Mouse (Mus musculus): ENCODE measurements around the gene G6pc. TPM values are rescaled to one million over a fixed set of nuclear protein-coding genes. Genes with fewer than 3 reads are reported as not detected.
A peak's percentile ranks its signal among the peaks of the same experiment; 100 is the strongest.

Gene G6pc
- polyA plus RNA-seq, 1 experiment from 2014 or later = not detected

DNA sequence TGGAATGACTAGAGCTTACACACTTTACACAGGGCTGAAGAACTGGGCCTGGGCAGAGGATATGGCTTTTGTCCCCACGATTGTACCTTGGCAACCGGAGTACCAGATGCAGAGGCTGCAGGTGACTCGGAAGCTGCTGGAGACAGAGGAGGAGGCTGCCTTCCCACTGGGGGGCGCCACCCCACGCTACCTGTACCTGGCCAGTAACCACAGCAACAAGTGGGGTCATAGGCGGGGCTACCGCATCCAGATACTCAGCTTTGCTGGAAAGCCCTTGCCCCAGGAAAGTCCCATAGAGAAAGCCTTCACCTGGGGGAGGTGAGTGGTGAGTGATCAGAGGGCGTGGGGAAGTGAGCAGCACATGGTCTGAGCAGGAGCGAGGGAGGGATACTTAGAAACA is 31.7 kb upstream of the G6pc start:
- no peaks in the 10 kb centered on the region for H3K36me3 ChIP-seq (replicated peaks)
- WGBS = 84% methylated on average over 9 of the region's 9 CpGs
- H3K9me3 ChIP-seq = no peaks in the 10 kb centered on the region
- no peak for DNase-seq (ENCODE audit: low spot score)
- no peak overlapping the region for H3K4me3 ChIP-seq
- H3K4me1 ChIP-seq = peaks cover 43% of the 10 kb centered on the region
- 0 out of 2 replicates have a peak, but pooled peaks cover 3% of the 10 kb centered on the region for H3K27me3 ChIP-seq (replicated peaks; ENCODE audit: low read depth, poor library complexity, severe bottlenecking)
- no peak overlapping the region; the same call in 1 of the 2 replicates for H3K27ac ChIP-seq (replicated peaks)

DNA sequence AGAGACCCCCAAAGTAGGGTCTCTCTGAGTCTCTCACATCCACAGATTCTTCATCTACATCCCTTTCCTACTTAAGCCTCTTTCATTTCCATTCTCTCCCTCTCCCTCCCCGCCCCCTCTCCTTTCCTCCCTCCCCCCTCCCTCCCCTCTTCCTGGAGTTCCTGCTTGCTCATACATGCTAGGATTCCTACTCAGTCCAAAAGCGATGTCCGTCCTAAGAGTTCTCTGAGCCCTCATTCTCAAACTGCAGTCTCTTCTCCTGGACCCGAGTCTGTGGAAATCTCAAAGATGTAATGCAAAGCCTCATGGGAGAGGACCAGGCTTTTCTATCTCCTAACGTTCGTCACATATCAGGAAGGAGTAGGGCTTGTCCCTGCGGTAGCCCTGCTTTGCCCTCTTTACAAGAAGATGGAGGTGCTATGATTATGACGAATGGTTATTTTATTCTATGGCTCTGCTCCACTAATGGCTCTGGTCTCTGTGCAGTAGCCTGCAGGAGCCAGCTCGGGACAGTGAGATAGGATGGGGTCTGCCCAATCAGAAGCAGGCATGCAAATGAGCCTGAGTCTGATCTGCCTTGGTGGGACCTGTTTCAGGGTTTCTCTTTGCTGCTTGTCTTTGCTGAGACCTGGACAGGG is 29.1 kb upstream of the G6pc start:
- Histone ChIP-seq H3K27me3 (replicated peaks; ENCODE audit: low read depth, poor library complexity, severe bottlenecking) (0 out of 2 replicates have a peak, but pooled peaks cover 3% of the 10 kb centered on the region), H3K36me3 (replicated peaks) (no peaks in the 10 kb centered on the region), H3K4me3 (peak overlapping the region; percentile 55), H3K4me1 (peaks cover 40% of the 10 kb centered on the region), H3K27ac (replicated peaks) (peak overlapping the region; percentile 83), H3K9me3 (no peaks in the 10 kb centered on the region)
- DNase-seq (ENCODE audit: low spot score) = peak; percentile 75
- 3% methylated on average over 9 of the region's 9 CpGs for WGBS

DNA sequence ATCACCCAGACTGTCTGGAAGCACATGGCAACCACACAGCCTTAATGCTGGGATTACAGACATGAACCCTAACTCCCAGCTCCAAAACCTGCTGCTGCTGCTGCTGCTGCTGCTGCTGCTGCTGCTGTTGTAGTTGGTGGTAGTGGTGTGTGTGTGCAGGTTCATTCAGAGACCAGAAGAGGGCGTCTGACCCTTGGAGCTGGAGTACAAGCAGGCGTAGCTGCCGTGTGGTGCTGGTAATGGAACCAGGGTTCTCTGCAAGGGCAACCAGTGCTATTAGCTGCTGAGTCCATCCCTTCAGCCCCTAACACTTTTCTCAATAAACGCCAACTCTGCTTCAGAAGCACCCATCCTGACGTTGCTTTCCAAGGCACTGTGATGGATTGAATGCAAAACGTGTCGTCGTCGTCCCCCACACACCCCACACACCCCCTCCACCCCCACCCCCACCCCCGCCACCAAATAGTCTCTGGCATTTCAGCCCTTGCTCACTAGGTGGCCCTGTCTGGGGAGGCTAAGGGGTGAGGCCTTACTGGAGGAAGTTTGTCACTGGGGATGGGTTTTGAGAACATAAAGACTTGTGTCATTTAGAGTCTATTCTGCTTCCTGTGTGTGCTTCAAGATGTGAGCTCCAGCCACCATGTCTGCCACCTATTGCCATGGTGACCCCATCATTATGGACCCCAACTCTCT is 20.1 kb upstream of the G6pc start:
- H3K27me3 ChIP-seq (replicated peaks; ENCODE audit: low read depth, poor library complexity, severe bottlenecking) = no peaks in the 10 kb centered on the region
- peaks cover 12% of the 10 kb centered on the region for H3K4me1 ChIP-seq
- H3K9me3 ChIP-seq = peaks cover 4% of the 10 kb centered on the region; the same call in 1 of the 2 replicates
- WGBS = 81% methylated on average over 10 of the region's 10 CpGs
- no peak overlapping the region for H3K27ac ChIP-seq (replicated peaks)
- H3K36me3 ChIP-seq (replicated peaks) = no peaks in the 10 kb centered on the region
- DNase-seq (ENCODE audit: low spot score) = no peak
- no peak overlapping the region for H3K4me3 ChIP-seq

DNA sequence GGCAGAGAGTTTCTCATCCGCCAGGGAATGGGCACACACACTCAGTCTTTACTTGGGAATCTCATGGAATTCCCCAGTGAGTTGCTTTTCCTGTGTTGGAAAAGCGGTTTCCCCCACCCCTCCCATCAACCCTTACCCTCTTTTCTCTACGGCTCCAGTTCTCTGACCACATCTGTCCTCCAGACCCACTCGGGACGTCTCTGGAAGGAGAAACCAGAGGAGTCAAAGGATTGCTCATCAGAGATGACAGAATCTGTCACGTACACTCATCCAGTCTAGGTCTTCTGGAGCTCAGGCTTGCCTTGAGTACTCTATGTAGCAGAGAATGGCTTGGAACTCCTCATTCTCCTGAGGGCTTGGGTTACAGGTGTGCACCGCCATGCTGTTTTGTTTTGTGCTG is 18.6 kb upstream of the G6pc start:
- DNase-seq (ENCODE audit: low spot score) = no peak

DNA sequence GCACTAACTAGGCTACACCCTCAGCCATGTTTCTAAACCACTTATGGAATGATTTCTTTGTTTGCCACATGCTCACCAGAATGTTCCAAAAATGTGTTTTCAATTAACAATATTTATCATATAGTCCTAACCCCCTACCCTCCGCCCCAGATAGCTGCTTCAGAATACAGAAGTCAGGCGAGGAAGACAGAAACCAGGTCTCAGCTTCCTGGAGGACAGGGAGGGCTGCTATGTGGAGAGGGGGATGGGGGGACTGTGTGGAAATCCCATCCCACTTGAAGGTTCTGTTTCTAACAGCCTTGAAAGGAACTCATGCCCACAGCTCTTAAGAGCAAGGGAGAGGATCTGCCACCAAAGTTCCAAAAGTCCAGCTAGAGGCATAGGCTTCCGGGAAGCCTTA is 18.1 kb upstream of the G6pc start:
- Histone ChIP-seq H3K4me3 (no peak overlapping the region), H3K36me3 (replicated peaks) (no peaks in the 10 kb centered on the region), H3K27ac (replicated peaks) (no peak overlapping the region), H3K9me3 (peaks cover 4% of the 10 kb centered on the region; the same call in 1 of the 2 replicates), H3K27me3 (replicated peaks; ENCODE audit: low read depth, poor library complexity, severe bottlenecking) (no peaks in the 10 kb centered on the region), H3K4me1 (peaks cover 15% of the 10 kb centered on the region)
- no peak for DNase-seq (ENCODE audit: low spot score)
- WGBS = 81% methylated on average over 3 of the region's 3 CpGs

More for the DNA sequence above, 18.6 kb upstream of the G6pc start:
- H3K27ac ChIP-seq (replicated peaks) = no peak overlapping the region
- H3K4me1 ChIP-seq = peaks cover 15% of the 10 kb centered on the region
- H3K9me3 ChIP-seq = peaks cover 4% of the 10 kb centered on the region; the same call in 1 of the 2 replicates
- no peaks in the 10 kb centered on the region for H3K36me3 ChIP-seq (replicated peaks)
- no peak overlapping the region for H3K4me3 ChIP-seq
- 67% methylated on average over 7 of the region's 7 CpGs for WGBS
- H3K27me3 ChIP-seq (replicated peaks; ENCODE audit: low read depth, poor library complexity, severe bottlenecking) = no peaks in the 10 kb centered on the region

DNA sequence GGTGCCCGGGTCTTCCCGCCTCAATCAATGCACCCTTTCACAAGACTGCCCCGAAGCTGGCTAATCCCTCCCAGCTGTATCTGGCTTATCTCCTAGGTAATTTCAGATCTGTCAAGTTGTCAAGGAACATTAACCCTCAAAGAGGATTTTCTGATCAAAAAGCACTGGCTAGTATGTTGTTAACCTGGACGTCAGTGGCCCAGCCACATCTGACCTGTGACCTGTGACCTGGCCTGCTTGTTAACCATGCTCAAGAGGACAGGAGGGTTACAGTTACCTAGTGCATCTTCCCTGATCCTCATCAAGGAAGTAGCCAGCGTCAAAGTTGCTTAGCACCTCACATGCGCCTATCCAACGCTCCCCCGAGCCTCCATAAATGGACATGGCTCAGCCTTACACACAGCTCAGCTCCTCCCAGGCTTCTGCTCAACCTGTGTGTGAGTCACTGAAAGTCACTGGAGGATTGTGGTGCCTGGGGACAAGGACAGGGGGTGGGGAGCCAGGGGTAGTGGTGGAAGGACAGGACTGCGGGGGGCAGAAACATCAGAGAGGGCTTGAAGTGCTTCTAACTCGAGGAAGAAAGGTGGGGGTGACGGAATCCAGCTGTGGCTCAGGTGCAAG is 16.2 kb upstream of the G6pc start:
- Histone ChIP-seq H3K36me3 (replicated peaks) (no peaks in the 10 kb centered on the region), H3K4me1 (peaks cover 15% of the 10 kb centered on the region), H3K27ac (replicated peaks) (no peak overlapping the region), H3K27me3 (replicated peaks; ENCODE audit: low read depth, poor library complexity, severe bottlenecking) (no peaks in the 10 kb centered on the region), H3K9me3 (peaks cover 4% of the 10 kb centered on the region; the same call in 1 of the 2 replicates), H3K4me3 (no peak overlapping the region)
- no peak for DNase-seq (ENCODE audit: low spot score)
- 56% methylated on average over 11 of the region's 11 CpGs for WGBS

DNA sequence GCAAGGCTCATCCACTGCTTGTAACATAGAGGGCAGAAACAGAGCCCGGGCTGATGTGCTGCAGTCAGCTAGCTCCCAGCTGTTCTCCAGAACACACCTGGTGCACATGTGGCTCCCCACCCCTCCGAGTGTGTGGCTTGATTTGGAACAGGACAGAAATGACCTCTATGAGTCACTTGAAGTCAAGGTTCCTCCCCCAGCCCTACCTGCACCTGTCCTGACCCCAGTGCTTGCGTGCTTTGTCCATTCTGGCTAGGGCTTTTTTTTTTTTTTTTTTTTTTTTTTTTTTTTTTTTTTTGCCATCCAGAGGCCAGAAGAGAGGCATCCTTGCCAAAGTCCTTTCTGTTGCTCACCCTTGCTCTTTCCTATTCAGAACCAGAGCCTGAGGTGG is 15.6 kb upstream of the G6pc start:
- Histone ChIP-seq H3K9me3 (peaks cover 4% of the 10 kb centered on the region; the same call in 1 of the 2 replicates), H3K27me3 (replicated peaks; ENCODE audit: low read depth, poor library complexity, severe bottlenecking) (no peaks in the 10 kb centered on the region), H3K27ac (replicated peaks) (no peak overlapping the region), H3K4me3 (no peak overlapping the region), H3K36me3 (replicated peaks) (no peaks in the 10 kb centered on the region), H3K4me1 (peaks cover 15% of the 10 kb centered on the region)
- whole genome bisulfite sequencing = 65% methylated on average over 3 of the region's 3 CpGs
- peak; percentile 23 for DNase-seq (ENCODE audit: low spot score)

DNA sequence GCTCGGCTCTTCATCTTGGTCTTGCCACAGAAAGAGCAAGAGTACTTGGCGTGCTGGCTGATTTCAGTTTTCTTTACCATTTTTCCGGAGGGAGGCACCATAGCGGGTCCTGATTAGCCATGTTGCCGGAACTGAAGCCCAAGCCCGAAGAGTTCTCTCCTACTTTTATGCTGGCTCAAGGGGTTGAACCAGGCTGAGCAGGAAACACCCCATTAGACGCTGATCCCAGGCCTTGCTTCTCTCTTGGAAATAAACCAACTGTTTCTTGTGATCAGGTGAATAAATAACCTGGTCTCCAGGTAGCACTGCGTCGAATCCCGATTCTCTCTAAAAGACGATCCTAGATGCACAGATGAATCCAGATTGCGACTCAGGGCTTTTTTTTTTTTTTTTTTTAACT is 13.9 kb upstream of the G6pc start:
- H3K27ac ChIP-seq (replicated peaks) = no peak overlapping the region
- H3K36me3 ChIP-seq (replicated peaks) = no peaks in the 10 kb centered on the region
- no peaks in the 10 kb centered on the region for H3K27me3 ChIP-seq (replicated peaks; ENCODE audit: low read depth, poor library complexity, severe bottlenecking)
- peaks cover 4% of the 10 kb centered on the region; the same call in 1 of the 2 replicates for H3K9me3 ChIP-seq
- 91% methylated on average over 12 of the region's 12 CpGs for WGBS
- DNase-seq (ENCODE audit: low spot score) = no peak
- peaks cover 15% of the 10 kb centered on the region for H3K4me1 ChIP-seq
- no peak overlapping the region for H3K4me3 ChIP-seq

DNA sequence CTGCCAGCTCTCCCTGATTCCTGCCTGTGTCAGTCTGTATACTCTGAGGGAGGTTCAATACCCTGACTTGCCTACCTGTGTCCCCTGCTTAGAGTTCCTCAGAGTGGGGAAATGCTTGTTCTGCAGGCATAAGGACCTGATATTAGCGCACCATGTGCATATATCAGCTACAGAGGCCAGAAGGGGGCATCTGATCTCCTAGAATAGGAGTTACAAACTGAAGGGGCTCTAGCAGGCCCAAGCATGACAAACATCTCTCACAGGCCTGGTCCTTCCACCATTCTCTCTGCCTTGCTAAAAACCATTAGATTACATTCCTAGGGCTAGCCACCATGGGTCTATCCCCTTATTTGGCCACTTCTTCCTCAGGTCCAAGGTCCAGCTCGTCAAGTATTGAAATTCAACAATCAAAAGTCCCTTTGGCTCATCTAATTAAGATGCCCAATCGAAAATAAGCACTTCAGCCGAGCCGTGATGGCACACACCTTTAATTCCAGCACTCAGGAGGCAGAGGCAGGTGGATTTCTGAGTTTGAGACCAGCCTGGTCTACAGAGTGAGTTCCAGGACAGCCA is 12.8 kb upstream of the G6pc start:
- 83% methylated on average over 5 of the region's 5 CpGs for WGBS
- DNase-seq (ENCODE audit: low spot score) = no peak
- Histone ChIP-seq H3K4me1 (peaks cover 15% of the 10 kb centered on the region), H3K36me3 (replicated peaks) (no peaks in the 10 kb centered on the region), H3K27me3 (replicated peaks; ENCODE audit: low read depth, poor library complexity, severe bottlenecking) (no peaks in the 10 kb centered on the region), H3K4me3 (no peak overlapping the region), H3K27ac (replicated peaks) (no peak overlapping the region), H3K9me3 (peaks cover 4% of the 10 kb centered on the region; the same call in 1 of the 2 replicates)

DNA sequence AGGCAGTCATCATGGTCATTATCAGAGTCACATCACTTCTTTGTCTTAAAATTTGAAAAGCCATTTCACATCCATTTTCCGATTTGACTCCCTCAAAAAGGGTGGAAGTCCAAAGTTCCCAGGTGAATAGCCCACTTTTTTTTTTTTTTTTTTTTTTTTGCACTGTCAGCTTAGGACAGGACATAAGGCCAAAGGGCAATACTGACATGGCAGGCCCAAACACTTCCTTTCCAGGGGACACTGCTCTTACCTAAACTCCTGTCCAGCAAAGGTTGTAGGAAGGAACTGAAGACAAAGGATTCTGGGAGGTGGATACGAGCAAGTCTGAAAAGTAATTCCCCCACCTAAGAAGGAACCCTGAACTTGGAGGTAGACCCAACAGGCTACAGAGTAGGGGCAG is 11.4 kb upstream of the G6pc start:
- 89% methylated on average over 2 of the region's 2 CpGs for WGBS
- H3K36me3 ChIP-seq (replicated peaks) = no peaks in the 10 kb centered on the region

DNA sequence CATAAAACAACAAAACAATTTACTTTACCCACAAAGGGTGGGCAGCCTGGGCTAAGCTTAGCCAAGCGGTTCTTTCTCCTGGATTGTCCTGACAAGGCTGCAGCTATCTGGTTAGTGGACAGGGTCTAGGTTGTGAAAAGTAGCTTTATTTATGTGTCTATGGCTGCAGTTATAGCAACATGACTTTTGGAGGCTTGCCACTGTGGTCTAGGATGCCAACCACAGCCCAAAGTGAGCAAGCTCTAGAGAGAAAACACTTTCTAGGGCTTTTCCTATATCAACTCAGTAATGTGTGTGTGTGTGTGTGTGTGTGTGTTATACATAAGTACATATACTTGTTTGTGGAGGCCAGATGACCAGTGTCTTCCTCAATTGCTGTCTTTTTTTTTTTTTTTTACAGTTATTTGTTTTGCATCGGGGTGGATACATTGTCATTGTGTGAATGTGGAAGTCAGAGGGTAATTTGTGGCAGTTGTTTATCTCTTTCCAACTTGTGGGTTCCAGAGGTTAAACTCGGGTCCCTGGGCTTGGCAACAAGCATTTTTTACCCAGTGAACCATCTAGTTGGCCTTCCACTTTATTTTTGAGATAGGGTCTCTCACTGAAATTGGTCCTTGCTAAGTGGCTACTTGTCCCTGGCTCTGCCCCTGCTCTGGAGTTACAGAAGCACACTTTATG is 9.7 kb upstream of the G6pc start:
- Histone ChIP-seq H3K4me3 (no peak overlapping the region), H3K27me3 (replicated peaks; ENCODE audit: low read depth, poor library complexity, severe bottlenecking) (no peaks in the 10 kb centered on the region; the same call in 1 of the 2 replicates), H3K4me1 (peaks cover 12% of the 10 kb centered on the region; the same call in 1 of the 2 replicates), H3K9me3 (no peaks in the 10 kb centered on the region), H3K36me3 (replicated peaks) (no peaks in the 10 kb centered on the region), H3K27ac (replicated peaks) (no peak overlapping the region)
- WGBS = 83% methylated on average over 3 of the region's 3 CpGs
- no peak for DNase-seq (ENCODE audit: low spot score)

More for the DNA sequence above, 11.4 kb upstream of the G6pc start:
- Histone ChIP-seq H3K27me3 (replicated peaks; ENCODE audit: low read depth, poor library complexity, severe bottlenecking) (no peaks in the 10 kb centered on the region; the same call in 1 of the 2 replicates), H3K27ac (replicated peaks) (no peak overlapping the region), H3K9me3 (no peaks in the 10 kb centered on the region), H3K4me1 (peaks cover 26% of the 10 kb centered on the region), H3K4me3 (no peak overlapping the region)
- DNase-seq (ENCODE audit: low spot score) = no peak

DNA sequence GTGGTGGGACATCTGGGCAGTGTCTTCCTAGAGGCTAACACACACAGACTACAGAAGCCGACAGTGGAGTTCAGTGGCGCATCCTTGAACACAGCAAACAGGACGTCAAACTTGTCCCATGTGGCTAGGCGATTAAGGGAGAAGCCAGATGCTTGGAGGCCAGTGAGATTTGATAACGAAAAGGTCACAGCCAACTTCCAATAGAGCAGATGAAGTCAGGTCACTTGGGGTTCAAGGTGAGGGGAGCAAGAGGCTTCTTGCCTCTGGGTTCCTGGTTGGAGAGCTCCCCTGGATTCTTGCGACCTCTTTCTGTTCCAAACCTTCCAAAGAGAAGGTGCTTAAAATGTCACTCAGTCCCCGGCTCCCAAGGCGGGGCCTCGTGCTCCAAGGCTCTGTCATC is 7.6 kb upstream of the G6pc start:
- WGBS = 71% methylated on average over 9 of the region's 9 CpGs
- Histone ChIP-seq H3K27ac (replicated peaks) (peak overlapping the region; percentile 31; the same call in 1 of the 2 replicates), H3K27me3 (replicated peaks; ENCODE audit: low read depth, poor library complexity, severe bottlenecking) (no peaks in the 10 kb centered on the region; the same call in 1 of the 2 replicates), H3K4me3 (no peak overlapping the region), H3K4me1 (peaks cover 12% of the 10 kb centered on the region; the same call in 1 of the 2 replicates), H3K36me3 (replicated peaks) (no peaks in the 10 kb centered on the region), H3K9me3 (no peaks in the 10 kb centered on the region)
- no peak for DNase-seq (ENCODE audit: low spot score)

Measured in embryonic facial prominence, embryonic 10.5 days (tissue).